Mouse (Mus musculus) kidney, adult 2 months (tissue): Measurements from ENCODE around the gene Tmc1.

Experiments
- CTCF ChIP-seq: fragments of 200-500 bp; conservative IDR thresholded peaks from 2 replicates; pipeline ENCODE4 v1.5.1; 2011; ENCODE audit warnings: low read depth, mild to moderate bottlenecking, control low read depth, low read length, moderate library complexity, mixed read lengths; ENCODE audit not compliant: insufficient read depth, insufficient read length
- POLR2A ChIP-seq: fragments of 200-500 bp; IDR thresholded peaks from one replicate; pipeline ENCODE4 v1.6.1; 2011; ENCODE audit warnings: low read depth, low read length, control low read depth

DNA sequence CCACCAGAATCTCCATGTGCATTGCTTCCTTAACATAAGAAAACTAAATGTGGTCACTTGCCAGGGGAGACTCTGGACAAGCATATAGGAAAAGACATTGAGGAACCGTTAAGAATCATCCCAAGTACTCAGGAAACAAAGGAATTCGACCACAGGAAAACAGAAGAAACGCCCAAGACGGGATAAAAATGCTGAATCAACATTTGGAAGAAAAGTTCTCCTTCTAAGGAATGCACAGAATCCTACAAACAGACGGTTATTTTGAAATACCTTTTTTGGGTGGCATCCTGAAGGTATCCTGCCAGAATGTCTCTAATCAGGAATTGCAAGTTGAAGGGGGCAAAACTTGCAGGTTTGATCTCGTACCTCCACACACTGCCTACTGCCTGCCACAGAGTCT lies at the start of gene Tmc1:
- TF ChIP-seq POLR2A = no peak
- no peak for TF ChIP-seq CTCF
